Mouse (Mus musculus): ENCODE data around the gene Leng9. TPM values are rescaled to one million over a fixed set of nuclear protein-coding genes. Genes with fewer than 3 reads are reported as not detected.

Leng9 gene
- 0.44 TPM for polyA plus RNA-seq (2014; fragmentation: Illumina TruSeq; extraction: RNeasy Lipid Tissue Mini Kit (QIAGEN cat#74804); ENCODE audit: low read depth, low replicate concordance)

GRCm38 (mm10) chr7:4150059-4150541 lies at the start of gene Leng9:
Leng9 (minus strand) TSS chr7:4150374.

GRCm38 (mm10) chr7:4164090-4164910 lies 14.1 kb upstream of the Leng9 start, which contains the start of gene Cdc42ep5:
Cdc42ep5 (minus strand) TSS chr7:4164860.

GRCm38 (mm10) chr7:4136771-4137531 lies 13.2 kb downstream of the Leng9 start, which contains the start of gene Leng8:
Leng8 (plus strand) TSS chr7:4137039.

GRCm38 (mm10) chr7:4119344-4119902 lies 30.8 kb downstream of the Leng9 start, which contains the start of gene Ttyh1:
Ttyh1 (plus strand) TSS chr7:4119408.

Other genes starting within 250 kb of the Leng9 start
- gene Lilra6, start 234.9 kb downstream of the Leng9 start, polyA plus RNA-seq (2014; fragmentation: Illumina TruSeq; extraction: RNeasy Lipid Tissue Mini Kit (QIAGEN cat#74804); ENCODE audit: low read depth, low replicate concordance): not detected
- 3.3 TPM for gene Lair1, start 87.2 kb downstream of the Leng9 start, polyA plus RNA-seq (2014; fragmentation: Illumina TruSeq; extraction: RNeasy Lipid Tissue Mini Kit (QIAGEN cat#74804); ENCODE audit: low read depth, low replicate concordance)
- 1.2 TPM for gene Ttyh1, start 31.0 kb downstream of the Leng9 start, polyA plus RNA-seq (2014; fragmentation: Illumina TruSeq; extraction: RNeasy Lipid Tissue Mini Kit (QIAGEN cat#74804); ENCODE audit: low read depth, low replicate concordance)
- gene Leng8, start 13.3 kb downstream of the Leng9 start, polyA plus RNA-seq (2014; fragmentation: Illumina TruSeq; extraction: RNeasy Lipid Tissue Mini Kit (QIAGEN cat#74804); ENCODE audit: low read depth, low replicate concordance): 14.4 TPM
- gene Cdc42ep5, start 14.5 kb upstream of the Leng9 start, polyA plus RNA-seq (2014; fragmentation: Illumina TruSeq; extraction: RNeasy Lipid Tissue Mini Kit (QIAGEN cat#74804); ENCODE audit: low read depth, low replicate concordance): not detected
- 4.3 TPM for gene Lilra5, start 87.4 kb upstream of the Leng9 start, polyA plus RNA-seq (2014; fragmentation: Illumina TruSeq; extraction: RNeasy Lipid Tissue Mini Kit (QIAGEN cat#74804); ENCODE audit: low read depth, low replicate concordance)
- not detected for gene Ncr1, start 187.3 kb upstream of the Leng9 start, polyA plus RNA-seq (2014; fragmentation: Illumina TruSeq; extraction: RNeasy Lipid Tissue Mini Kit (QIAGEN cat#74804); ENCODE audit: low read depth, low replicate concordance)
- not detected for gene Gp6, start 247.4 kb upstream of the Leng9 start, polyA plus RNA-seq (2014; fragmentation: Illumina TruSeq; extraction: RNeasy Lipid Tissue Mini Kit (QIAGEN cat#74804); ENCODE audit: low read depth, low replicate concordance)

Data from kidney, adult 10 weeks (tissue).